Mouse (Mus musculus) neural tube, embryonic 10.5 days (tissue): Measurements from ENCODE around the gene Apold1.

Experiments
- DNase-seq: peaks from one replicate; pipeline ENCODE4 v3.0.0-alpha.2; 2017; ENCODE audit warnings: low spot score; ENCODE audit errors: extremely low spot score

The Apold1 gene

DNA sequence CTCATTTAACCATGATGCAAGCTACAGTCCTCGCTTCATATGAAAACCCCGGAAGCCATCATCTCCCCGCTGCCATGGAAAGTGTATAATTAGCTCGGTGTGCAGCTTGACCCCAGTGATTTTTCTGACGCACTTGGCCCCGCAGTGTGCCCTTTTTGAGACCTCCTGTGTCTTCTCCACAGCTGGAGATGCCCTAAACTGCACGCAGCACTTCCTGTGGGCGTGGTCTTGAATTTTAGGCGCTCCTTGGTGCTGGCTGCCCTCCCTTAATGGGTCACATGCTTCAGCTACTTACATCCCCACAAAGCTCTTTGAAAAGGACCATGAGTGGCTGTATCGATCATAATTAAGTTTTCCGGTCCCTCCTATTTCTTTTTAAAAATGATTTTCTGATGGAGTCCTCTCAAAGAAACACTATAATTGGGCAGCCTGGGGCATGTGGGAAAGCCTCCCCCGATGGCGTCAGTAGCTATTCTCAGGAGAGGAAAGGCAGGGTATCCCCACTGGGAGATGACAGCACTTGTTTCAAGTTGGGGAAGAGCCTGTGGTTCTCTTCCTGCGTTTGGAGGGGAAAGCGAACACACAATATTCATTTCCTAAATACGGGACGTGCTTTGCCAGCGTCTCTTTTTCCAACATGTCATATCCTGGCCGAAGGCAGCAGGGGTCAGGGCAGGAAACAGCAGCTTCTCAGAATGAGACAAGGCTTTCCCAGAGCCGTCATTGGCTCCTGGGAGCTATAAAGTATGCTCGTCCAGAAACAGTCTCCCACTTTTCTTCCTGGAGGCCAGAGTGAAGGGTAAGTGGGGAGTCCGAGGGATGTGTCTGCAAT is at the start of gene Apold1:
Apold1 (plus strand) TSS at position 488 of the 832 bp plus-strand sequence.
- peak; percentile 30 for DNase-seq

DNA sequence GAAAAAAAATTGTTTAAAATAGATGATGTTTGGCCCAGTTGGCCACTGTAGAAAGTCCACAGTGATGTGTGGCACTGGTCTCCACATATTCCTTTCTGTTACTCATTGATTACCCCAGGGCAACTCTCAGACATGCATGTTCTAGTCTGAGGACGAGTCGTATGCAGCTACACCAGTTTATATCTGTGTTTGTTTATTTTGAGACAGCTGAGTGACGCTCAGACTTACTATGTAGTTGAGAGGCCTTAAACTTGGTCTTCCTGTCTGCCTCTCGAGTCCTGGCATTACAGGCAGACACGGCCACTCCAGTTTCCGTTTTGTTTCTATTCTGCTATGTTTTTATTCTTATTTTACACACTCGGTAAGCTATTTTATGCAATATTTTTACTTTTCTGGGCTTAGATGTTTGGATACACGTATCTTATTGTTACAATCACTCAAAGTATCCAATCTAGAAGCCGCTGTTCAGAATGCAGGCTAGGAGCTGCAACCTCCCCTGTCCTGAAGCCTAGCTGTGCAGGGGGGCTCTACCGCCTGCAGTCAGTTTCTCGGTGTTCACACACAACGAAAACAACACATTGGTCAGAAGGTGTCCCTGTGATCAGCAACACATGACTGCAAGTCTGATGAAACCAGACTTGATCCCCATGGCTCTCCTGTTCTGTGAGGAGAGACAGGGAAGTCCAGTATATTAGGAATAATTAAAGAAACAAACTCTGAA is 48.9 kb upstream of the Apold1 start:
- no peak for DNase-seq

DNA sequence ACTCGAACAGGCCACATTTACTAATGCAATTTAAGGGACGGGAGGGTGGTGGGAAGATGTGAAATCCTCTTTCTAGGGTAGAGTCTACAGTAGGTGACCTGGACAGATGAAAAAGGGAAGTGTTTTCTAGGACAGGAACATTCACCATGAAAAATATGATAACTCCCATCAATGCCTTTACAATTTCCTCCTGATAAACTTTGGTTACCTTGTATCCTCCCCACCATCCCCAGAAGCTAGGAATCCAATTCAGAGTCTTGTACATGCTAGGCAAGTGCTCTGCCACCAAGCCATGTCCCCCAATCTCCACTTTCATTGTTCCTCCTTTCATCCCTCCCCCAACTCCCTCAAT is 48.3 kb upstream of the Apold1 start:
- DNase-seq: no peak

DNA sequence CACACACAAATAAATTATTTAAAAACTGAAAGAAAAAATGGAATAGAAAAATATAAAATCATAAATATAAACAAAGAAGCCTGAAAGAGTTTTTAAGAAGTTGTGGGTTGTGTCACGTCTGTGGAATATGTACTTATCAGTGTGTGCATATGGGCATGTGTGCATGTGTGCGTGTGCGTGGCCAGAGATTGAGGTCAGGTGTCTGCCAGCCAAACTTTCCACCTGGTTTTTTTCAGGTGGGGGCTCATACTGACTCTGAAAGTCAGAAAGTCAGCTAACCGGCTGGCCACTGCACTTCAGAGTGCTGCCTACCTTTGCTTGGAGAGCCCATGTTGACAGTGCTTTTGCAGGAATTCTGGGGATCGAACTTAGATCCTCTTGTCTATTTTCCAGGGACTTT is 47.2 kb upstream of the Apold1 start:
- DNase-seq: no peak

DNA sequence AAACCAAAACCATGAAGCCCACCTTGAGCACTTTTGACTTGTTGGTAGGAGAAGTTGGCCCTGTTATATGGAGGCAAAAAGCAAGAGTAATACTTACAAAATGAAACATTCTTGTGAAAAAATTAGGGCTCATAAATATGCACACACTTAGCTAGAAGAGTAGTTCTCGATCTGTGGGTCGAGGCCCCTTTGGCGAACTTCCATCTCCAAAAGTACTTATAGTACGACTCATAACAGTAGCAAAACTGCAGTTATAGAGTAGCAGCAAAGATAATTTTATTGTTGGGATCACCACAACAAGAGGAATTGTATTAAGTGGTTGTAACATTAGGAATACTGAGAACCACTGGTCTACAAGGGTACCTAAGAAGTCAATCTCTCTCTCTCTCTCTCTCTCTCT is 41.7 kb upstream of the Apold1 start:
- DNase-seq: no peak

DNA sequence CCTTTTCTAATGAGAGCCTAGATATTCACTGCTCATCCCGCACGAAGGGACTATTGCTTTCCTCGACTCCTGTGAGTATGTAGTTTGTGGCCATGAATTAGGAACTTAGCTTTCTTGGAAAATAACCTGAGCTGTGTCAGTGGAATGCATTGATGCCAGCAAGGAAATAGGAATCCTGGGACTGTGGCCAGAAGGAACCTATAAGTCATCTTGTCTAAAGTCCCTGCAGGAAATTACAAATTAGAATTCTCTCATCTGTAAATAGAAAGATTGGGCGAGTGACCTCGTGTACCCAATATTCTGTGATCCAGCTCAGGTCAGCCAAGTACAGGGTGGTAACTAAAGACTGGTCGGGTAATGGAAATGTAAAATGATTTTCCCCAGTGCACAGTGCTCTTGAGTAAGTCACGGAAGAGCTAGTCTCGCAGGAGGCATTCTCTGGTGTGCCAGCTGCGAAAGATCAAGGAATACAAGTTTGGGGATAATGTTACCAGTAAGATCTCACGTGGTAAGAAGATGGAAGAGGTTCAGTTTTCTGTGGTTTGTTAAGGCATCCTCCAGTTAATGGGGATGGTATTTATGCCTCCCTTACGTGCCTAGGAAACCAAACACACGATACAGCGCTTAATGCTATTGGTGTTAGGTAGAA is 37.6 kb upstream of the Apold1 start:
- DNase-seq: no peak

DNA sequence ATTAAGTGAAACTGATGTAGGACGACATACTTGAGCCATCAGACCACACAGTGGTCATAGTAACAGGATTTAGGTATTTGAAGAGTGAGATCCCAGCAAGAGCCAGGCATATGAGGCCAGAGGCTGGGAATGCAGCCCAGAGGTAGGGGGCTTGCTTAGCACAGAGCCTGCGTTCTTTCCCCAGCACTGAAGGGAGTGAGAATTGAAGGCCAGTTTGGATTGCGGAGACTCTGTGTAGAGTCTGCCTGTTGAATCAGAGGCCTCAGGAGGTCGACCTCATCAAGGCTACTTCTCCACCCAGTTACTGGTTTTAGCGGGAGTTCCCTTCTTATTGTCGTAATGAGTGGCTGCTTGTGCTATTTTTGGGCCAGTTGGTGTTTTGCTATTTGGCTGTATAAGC is 35.5 kb upstream of the Apold1 start:
- no peak for DNase-seq

DNA sequence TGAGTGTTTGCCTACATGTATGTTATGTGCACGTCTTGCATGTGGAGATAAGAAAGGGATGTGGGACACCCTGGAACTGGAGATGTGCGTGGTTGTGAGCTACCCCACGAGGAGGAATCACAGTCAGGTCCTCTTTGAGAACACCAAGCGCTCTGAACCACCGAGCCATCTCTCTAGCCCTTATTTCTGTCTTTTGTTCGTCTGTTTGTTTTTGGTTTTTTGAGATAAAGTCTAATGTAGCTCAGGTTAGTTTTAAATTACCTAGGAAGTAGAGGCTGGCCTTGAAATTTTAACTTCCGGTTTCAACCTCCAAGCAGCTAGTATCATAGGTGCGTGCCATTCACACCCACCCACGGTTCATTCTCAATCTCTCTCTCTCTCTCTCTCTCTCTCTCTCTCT is 34.7 kb upstream of the Apold1 start:
- DNase-seq: no peak

DNA sequence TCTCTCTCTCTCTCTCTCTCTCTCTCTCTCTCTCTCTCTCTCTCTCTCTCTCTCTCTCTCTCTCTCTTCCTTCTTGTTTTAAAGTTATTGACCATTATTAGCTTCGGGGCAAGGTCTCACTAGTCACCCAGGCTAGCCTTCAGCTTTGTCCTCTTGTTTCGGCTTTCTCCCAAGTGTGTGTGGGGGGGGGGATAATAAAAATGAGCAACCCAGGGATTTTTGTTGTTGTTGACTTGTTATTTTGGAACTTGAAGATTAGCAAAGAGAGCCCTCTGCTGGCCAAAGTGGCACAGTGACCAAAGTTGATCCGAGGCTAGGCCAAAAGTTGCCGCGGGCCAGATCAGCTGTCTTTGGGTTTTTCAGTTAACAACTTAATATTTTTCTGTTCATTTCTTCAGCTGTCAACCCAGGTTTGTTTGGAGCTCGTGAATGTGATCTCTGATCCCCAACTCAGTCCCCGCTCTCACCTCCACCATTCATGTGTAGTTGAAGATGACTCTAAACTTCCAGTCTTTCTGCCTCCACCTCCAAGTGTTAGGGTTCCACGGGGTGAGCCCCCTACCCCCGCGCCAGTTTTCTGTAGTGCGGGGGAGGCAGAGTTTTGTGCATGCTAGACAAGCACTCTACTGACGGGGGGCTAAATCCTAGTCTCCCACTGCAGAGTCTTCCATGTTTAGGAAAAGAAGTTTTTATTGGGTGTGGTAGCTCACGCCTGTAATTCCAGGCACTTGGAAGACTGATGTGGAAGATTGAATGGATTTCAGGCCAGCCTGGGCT is 34.0 kb upstream of the Apold1 start:
- DNase-seq: peak; percentile 57

DNA sequence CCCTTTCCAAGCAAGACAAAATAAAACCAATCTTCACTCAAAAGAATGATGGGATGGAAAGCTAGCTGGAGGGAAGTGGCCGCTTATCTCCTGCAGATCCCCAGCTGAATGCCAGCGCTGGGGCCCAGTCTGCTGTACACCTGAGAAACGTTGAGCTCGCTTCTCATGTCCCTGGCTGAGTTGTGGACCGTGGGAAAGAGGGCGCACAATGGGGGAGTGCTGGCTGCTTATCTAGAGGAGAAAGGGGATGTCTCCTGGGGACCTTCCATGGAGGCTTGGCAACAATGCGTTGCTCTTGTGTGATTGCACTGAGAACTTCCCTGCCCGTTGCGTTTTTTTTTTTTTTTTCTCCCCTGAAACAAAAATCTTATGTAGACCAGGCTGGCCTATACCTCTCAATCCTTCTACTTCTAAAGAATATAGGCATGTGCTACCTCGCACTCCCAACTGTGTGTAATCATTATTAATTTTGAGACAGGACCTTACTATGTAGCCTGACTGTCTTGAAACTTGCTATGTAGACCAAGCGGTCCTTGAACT is 32.9 kb upstream of the Apold1 start:
- DNase-seq: no peak

DNA sequence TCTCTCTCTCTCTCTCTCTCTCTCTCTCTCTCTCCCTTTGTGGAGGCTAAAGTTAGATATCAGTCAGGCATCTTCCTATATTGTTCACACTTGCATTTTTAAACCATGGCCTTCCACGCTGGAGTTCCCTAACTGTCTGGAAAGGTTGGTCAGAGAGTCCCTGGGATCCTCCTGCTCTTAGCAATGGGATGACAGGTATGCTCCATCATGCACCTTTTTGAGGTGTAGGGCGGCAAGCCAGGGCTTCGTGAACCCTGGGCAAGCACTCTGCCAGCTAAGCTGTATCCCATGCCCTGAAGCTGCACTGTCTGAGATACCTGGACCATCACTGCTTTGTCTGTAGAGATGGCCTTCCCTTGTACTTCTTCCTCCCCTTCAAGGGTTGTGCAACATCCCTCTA is 32.3 kb upstream of the Apold1 start:
- no peak for DNase-seq

DNA sequence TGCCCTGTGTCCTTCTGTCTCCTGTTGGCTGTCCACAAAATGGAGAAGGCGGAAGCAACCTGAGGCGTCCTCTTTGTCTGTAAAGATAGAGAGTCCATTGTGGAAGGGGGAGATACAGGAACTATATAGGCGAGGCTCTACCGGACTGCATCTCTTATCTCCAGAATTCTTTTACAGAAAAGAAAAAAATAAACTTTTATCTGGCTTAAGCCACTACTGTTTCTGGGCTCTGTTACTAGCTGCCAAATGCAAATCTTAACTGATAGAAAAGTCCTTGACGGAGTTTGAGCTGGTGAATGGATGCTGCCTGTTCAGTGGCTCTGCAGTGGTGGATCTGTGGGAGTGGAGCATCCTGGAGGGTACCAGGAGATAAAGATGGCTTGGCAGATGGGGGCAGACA is 30.2 kb upstream of the Apold1 start:
- no peak for DNase-seq

DNA sequence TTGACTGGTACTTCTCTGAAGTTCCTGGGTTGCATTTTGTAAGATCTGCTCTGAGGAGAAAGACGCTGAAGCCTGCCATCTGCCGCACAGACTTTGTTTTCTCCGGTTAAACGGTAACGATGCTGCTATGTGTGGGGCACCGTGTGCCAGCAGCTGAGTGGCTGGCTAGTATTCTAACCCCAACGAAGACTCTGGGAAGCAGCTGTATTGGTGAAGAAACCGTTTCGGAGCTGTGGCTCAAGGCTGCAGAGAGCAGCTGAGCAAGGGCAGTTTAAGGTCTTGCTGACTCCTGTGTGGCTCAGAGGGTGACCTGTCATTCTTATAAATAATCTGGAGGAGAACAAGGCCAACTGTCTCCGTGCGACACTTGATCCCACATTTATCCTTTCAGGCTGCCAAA is 27.5 kb upstream of the Apold1 start:
- no peak for DNase-seq

DNA sequence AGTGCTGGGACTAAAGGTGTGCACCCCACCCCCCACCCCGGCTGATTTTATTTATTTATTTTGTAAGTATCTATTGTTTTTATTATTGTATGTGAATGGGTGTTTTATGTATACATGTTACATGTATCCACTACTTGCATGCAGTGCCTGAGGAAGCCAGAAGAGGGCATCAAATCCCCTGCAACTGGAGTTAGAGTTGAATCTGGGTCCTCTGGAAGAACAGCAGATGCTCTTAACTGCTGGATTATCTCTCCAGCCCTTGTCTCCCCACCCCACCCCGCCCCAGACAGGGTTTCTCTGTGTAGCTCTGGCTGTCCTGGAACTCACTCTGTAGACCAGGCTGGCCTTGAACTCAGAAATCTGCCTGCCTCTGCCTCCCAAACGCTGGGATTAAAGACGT is 25.1 kb upstream of the Apold1 start:
- no peak for DNase-seq

DNA sequence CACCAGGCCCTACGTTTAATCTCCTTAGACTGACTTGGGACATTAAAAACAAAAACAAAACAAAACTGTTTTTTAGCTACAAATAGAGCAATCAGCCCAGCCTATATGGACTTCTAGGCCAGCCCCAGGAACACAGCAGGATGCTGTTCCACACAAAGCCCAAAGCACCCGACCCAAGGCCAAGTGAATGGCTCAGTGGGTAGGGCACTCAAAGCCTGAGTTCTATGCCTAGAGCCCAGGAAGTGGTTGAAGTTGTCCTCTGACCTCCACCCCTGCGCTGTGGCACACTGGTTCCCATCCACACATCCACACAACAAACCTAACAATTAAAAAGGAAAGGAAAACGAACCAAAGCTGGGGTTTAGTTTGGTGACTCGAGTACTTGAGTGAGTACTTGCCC is 20.2 kb upstream of the Apold1 start:
- DNase-seq: no peak

DNA sequence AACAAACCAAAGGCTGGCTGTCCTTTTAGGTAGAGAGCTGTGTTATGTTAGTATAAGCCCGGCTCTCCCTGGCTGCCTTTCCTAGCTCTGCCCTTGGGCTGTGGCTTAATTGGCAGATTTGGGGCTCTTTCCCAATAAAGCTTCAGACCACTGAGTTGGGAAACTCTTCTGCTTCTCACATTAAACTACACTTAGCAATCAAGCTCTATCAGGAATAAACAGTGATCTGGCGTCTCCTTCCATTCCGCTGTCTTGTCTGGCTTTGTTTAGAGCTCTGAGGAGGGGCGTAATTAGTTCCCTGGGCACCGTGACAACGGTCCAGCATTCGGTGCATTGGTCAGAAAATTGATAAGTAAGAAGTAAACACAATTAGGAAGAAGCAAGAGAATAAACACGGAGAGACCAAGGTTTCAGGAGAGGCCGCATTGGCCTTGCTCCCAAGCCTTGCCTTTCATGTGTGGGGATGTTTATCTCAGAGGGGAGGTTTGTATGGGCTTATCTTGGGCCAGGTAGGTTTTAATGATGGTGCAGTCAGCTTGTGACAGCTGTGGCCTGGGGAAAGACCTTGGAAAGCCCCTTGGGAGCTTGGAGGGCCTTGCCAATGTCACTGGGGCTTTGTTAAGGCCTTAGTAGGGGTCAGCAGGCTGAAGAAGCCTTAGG is 19.5 kb upstream of the Apold1 start:
- DNase-seq: no peak

DNA sequence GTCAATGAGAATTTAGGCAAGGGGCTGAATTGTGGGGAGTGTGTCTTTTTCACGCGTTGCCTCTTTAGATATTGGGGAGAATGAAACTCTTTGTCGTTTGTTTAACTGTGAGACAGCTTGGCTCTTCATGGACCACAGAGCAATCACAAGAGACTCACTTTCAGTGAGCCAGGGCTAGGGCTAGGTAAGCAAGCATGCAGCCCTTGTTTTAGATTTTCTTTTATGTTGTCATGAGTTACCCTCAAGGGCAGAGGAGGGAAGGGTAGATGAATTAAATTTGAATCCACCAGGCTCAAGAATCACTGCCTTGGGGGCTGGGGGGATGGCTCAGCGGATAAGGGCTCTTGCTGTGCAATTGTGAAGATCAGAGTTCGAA is 19.0 kb upstream of the Apold1 start:
- DNase-seq: no peak

DNA sequence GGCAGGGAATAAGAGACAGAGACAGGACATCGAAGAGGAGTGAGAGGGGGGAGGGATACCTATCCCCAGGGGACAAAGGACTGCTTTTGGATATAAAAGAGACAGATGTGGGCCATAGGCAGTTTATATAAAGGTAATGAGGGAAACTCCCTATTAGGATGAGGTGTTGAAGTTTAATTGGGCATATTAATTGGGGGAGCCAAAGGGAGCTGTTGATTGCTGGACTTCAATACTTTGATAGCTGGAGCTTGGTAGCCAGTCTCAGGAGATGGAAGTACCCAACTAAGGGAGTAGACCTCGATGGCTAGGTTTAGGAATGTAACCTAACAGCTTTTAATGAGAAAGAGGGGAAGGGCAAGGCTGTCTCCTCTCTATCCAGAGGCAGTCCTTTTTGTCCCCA is 17.6 kb upstream of the Apold1 start:
- DNase-seq: no peak

DNA sequence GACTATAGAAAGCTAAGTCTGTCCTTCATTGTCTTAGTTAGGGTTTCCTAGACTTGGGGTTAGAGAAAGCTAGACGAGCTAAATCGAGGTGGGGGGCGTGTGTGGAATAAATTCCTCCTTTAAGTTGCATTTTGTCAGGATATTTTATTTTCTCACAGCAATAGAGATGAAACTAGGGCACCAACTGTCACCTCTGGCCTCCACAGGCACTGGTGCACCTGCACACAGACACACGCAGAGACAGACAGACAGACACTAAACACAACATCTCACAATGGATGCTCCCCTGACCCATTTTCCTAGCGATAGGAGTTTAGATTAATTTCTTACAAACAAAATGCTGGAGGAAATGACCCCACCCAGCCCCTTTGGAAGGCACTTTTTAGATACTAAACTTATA is 14.8 kb upstream of the Apold1 start:
- no peak for DNase-seq

DNA sequence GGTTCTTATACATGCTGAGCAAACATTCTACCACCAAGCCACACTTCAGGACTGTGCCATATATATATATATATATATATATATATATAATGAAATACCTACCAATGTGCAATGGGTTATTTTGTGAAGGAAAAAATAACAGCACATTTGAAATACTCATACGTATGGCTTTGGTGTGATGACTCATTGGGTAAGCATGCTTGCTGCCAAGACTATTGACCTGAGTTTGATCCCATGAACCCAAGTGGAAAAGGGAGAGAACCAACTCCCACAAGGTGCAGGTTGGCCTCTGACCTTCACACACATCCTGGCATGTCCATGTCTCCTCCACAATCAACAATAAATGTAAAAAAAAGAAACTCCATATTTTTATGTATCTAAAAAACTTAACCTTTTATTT is 13.2 kb upstream of the Apold1 start:
- no peak for DNase-seq

DNA sequence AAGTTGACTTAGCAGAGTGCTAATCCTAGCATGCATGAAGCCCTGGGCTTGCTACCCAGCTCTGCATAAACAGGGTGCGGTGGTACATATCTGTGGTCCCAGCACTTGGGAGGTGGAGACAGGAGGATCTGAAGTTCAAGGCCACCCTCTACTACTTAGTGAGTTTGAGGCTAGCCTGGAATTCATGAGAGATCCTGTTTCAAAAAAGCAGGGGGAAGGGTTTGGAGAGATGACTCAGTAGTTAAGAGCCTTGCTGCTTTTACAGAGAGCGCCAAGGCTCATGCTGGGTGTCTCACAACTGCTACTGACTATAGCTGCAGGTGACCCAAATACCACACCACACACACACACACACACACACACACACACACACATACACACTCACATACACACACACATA is 12.0 kb upstream of the Apold1 start:
- DNase-seq: no peak
